Mouse (Mus musculus): ENCODE results near the gene Gm853. TPM values are rescaled to one million over a fixed set of nuclear protein-coding genes. Genes with fewer than 3 reads are reported as not detected.
"Not testable (repeated sequence)": the region's sequence is repeated elsewhere in the genome, so short reads cannot be mapped to it uniquely, and the experiment has no call there.

Gm853 gene
- polyA plus RNA-seq, 1 experiment from 2014 or later = 1.4 TPM

- ATAC-seq (ENCODE audit: low FRiP score) = no peak
- no peaks in the 10 kb centered on the region for H3K9me3 ChIP-seq
- H3K4me2 ChIP-seq = no peak overlapping the region
- peaks cover 26% of the 10 kb centered on the region for H3K36me3 ChIP-seq
- 57% methylated on average over 3 of the region's 3 CpGs for WGBS
- 0 out of 2 replicates have a peak, but pooled peaks cover 4% of the 10 kb centered on the region for H3K27me3 ChIP-seq
- no peaks in the 10 kb centered on the region for H3K4me1 ChIP-seq (replicated peaks)
- H3K4me3 ChIP-seq = no peak overlapping the region
- H3K9ac ChIP-seq = peak overlapping the region; percentile 24; the same call in 1 of the 2 replicates
- H3K27ac ChIP-seq = no peak overlapping the region
Observed at GRCm38 (mm10) chr4:130248636-130249035, 26.4 kb upstream of the Gm853 start.

- Histone ChIP-seq H3K4me1 (replicated peaks) (no peaks in the 10 kb centered on the region), H3K36me3 (peaks cover 8% of the 10 kb centered on the region; the same call in 1 of the 2 replicates), H3K4me3 (no peak overlapping the region), H3K4me2 (no peak overlapping the region), H3K27me3 (0 out of 2 replicates have a peak, but pooled peaks cover 4% of the 10 kb centered on the region), H3K9me3 (no peaks in the 10 kb centered on the region), H3K9ac (no peak overlapping the region), H3K27ac (no peak overlapping the region)
- ATAC-seq (ENCODE audit: low FRiP score) = no peak
- WGBS = 1% methylated on average over 6 of the region's 6 CpGs
Observed at GRCm38 (mm10) chr4:130246132-130246531, 23.9 kb upstream of the Gm853 start.

GRCm38 (mm10) chr4:130244749-130245148 lies 22.5 kb upstream of the Gm853 start:
- H3K9me3 ChIP-seq = no peaks in the 10 kb centered on the region
- H3K27me3 ChIP-seq = 0 out of 2 replicates have a peak, but pooled peaks cover 4% of the 10 kb centered on the region
- WGBS = 86% methylated on average over 8 of the region's 8 CpGs
- no peak overlapping the region for H3K27ac ChIP-seq
- no peak for ATAC-seq (ENCODE audit: low FRiP score)
- H3K4me3 ChIP-seq = no peak overlapping the region
- H3K36me3 ChIP-seq = no peaks in the 10 kb centered on the region
- no peak overlapping the region for H3K9ac ChIP-seq
- H3K4me2 ChIP-seq = no peak overlapping the region
- H3K4me1 ChIP-seq (replicated peaks) = no peaks in the 10 kb centered on the region

- 85% methylated on average over 1 of the region's 1 CpGs for WGBS
- not testable (repeated sequence) for H3K4me1 ChIP-seq (replicated peaks)
Observed at GRCm38 (mm10) chr4:130243621-130244020, 21.4 kb upstream of the Gm853 start.

GRCm38 (mm10) chr4:130242956-130243355 lies 20.8 kb upstream of the Gm853 start:
- 92% methylated on average over 5 of the region's 5 CpGs for WGBS
- no peaks in the 10 kb centered on the region for H3K4me1 ChIP-seq (replicated peaks)
- no peak overlapping the region for H3K27ac ChIP-seq
- H3K4me2 ChIP-seq = no peak overlapping the region
- ATAC-seq (ENCODE audit: low FRiP score) = no peak
- H3K9ac ChIP-seq = no peak overlapping the region
- H3K9me3 ChIP-seq = no peaks in the 10 kb centered on the region
- H3K27me3 ChIP-seq = 0 out of 2 replicates have a peak, but pooled peaks cover 4% of the 10 kb centered on the region
- H3K4me3 ChIP-seq = no peak overlapping the region
- no peaks in the 10 kb centered on the region for H3K36me3 ChIP-seq

More at GRCm38 (mm10) chr4:130243621-130244020, 21.4 kb upstream of the Gm853 start:
- not testable (repeated sequence) for H3K9ac ChIP-seq; H3K27me3 ChIP-seq; H3K4me2 ChIP-seq; ATAC-seq (ENCODE audit: low FRiP score); H3K27ac ChIP-seq; H3K9me3 ChIP-seq; H3K36me3 ChIP-seq; H3K4me3 ChIP-seq

GRCm38 (mm10) chr4:130240695-130241094 lies 18.5 kb upstream of the Gm853 start:
- Histone ChIP-seq H3K27ac (no peak overlapping the region), H3K4me3 (no peak overlapping the region), H3K9ac (no peak overlapping the region), H3K4me2 (no peak overlapping the region), H3K9me3 (no peaks in the 10 kb centered on the region), H3K27me3 (0 out of 2 replicates have a peak, but pooled peaks cover 4% of the 10 kb centered on the region), H3K4me1 (replicated peaks) (0 out of 2 replicates have a peak, but pooled peaks cover 3% of the 10 kb centered on the region), H3K36me3 (no peaks in the 10 kb centered on the region)
- ATAC-seq (ENCODE audit: low FRiP score) = no peak
- 41% methylated on average over 5 of the region's 5 CpGs for WGBS

- Histone ChIP-seq H3K4me1 (replicated peaks) (0 out of 2 replicates have a peak, but pooled peaks cover 3% of the 10 kb centered on the region), H3K4me3 (no peak overlapping the region), H3K9ac (no peak overlapping the region), H3K4me2 (no peak overlapping the region), H3K27ac (no peak overlapping the region), H3K36me3 (no peaks in the 10 kb centered on the region), H3K9me3 (no peaks in the 10 kb centered on the region), H3K27me3 (no peaks in the 10 kb centered on the region)
- 78% methylated on average over 4 of the region's 4 CpGs for WGBS
- ATAC-seq (ENCODE audit: low FRiP score) = no peak
Observed at GRCm38 (mm10) chr4:130237607-130238006, 15.4 kb upstream of the Gm853 start.

GRCm38 (mm10) chr4:130236361-130236760 lies 14.2 kb upstream of the Gm853 start:
- Histone ChIP-seq H3K9me3 (no peaks in the 10 kb centered on the region), H3K4me3 (no peak overlapping the region)

GRCm38 (mm10) chr4:130224071-130224470 lies 1.9 kb upstream of the Gm853 start:
- Histone ChIP-seq H3K27ac (no peak overlapping the region), H3K4me2 (no peak overlapping the region), H3K27me3 (no peaks in the 10 kb centered on the region), H3K9ac (no peak overlapping the region), H3K9me3 (no peaks in the 10 kb centered on the region), H3K4me1 (replicated peaks) (no peaks in the 10 kb centered on the region), H3K4me3 (no peak overlapping the region), H3K36me3 (no peaks in the 10 kb centered on the region)
- no peak for ATAC-seq (ENCODE audit: low FRiP score)

More at GRCm38 (mm10) chr4:130236361-130236760, 14.2 kb upstream of the Gm853 start:
- ATAC-seq (ENCODE audit: low FRiP score) = no peak
- Histone ChIP-seq H3K4me1 (replicated peaks) (0 out of 2 replicates have a peak, but pooled peaks cover 3% of the 10 kb centered on the region), H3K9ac (no peak overlapping the region), H3K4me2 (no peak overlapping the region), H3K27ac (no peak overlapping the region), H3K27me3 (no peaks in the 10 kb centered on the region), H3K36me3 (no peaks in the 10 kb centered on the region)
- WGBS = 55% methylated on average over 8 of the region's 8 CpGs

GRCm38 (mm10) chr4:130220176-130220575 lies 2.0 kb downstream of the Gm853 start:
- no peaks in the 10 kb centered on the region for H3K36me3 ChIP-seq
- H3K4me1 ChIP-seq (replicated peaks) = no peaks in the 10 kb centered on the region
- no peak overlapping the region for H3K4me3 ChIP-seq
- 80% methylated on average over 9 of the region's 9 CpGs for WGBS
- ATAC-seq (ENCODE audit: low FRiP score) = no peak
- H3K9me3 ChIP-seq = no peaks in the 10 kb centered on the region
- no peak overlapping the region for H3K4me2 ChIP-seq
- H3K27me3 ChIP-seq = no peaks in the 10 kb centered on the region
- no peak overlapping the region for H3K9ac ChIP-seq
- no peak overlapping the region for H3K27ac ChIP-seq

- Histone ChIP-seq H3K9ac (no peak overlapping the region), H3K9me3 (no peaks in the 10 kb centered on the region), H3K27me3 (no peaks in the 10 kb centered on the region), H3K27ac (no peak overlapping the region), H3K4me3 (no peak overlapping the region), H3K36me3 (no peaks in the 10 kb centered on the region), H3K4me1 (replicated peaks) (no peaks in the 10 kb centered on the region), H3K4me2 (no peak overlapping the region)
- WGBS = 91% methylated on average over 8 of the region's 8 CpGs
- ATAC-seq (ENCODE audit: low FRiP score) = no peak
Observed at GRCm38 (mm10) chr4:130215392-130215791, 6.8 kb downstream of the Gm853 start.

GRCm38 (mm10) chr4:130213857-130214256 lies 8.3 kb downstream of the Gm853 start:
- 81% methylated on average over 10 of the region's 10 CpGs for WGBS
- no peak overlapping the region for H3K27ac ChIP-seq
- no peak for ATAC-seq (ENCODE audit: low FRiP score)
- H3K9me3 ChIP-seq = no peaks in the 10 kb centered on the region
- no peak overlapping the region for H3K4me3 ChIP-seq
- no peak overlapping the region for H3K4me2 ChIP-seq
- H3K9ac ChIP-seq = no peak overlapping the region
- H3K36me3 ChIP-seq = no peaks in the 10 kb centered on the region
- no peaks in the 10 kb centered on the region for H3K4me1 ChIP-seq (replicated peaks)
- no peaks in the 10 kb centered on the region for H3K27me3 ChIP-seq

GRCm38 (mm10) chr4:130213197-130213596 lies 9.0 kb downstream of the Gm853 start:
- H3K9ac ChIP-seq = no peak overlapping the region
- H3K9me3 ChIP-seq = no peaks in the 10 kb centered on the region
- H3K4me2 ChIP-seq = no peak overlapping the region
- 91% methylated on average over 4 of the region's 4 CpGs for WGBS
- ATAC-seq (ENCODE audit: low FRiP score) = no peak
- H3K27me3 ChIP-seq = no peaks in the 10 kb centered on the region
- H3K36me3 ChIP-seq = no peaks in the 10 kb centered on the region
- no peak overlapping the region for H3K27ac ChIP-seq
- no peaks in the 10 kb centered on the region for H3K4me1 ChIP-seq (replicated peaks)
- H3K4me3 ChIP-seq = no peak overlapping the region
